Mouse (Mus musculus) heart, adult 2 months (tissue): Measurements from ENCODE around the gene Cacna1c.

Experiments
- CTCF ChIP-seq: fragments of 200-600 bp; IDR thresholded peaks from 2 replicates; pipeline ENCODE4 v1.8.1; 2022; ENCODE audit warnings: antibody characterized with exemption, mild to moderate bottlenecking, moderate library complexity
- POLR2A ChIP-seq: fragments of 200-500 bp; IDR thresholded peaks from 2 replicates; pipeline ENCODE4 v1.6.1; 2011; ENCODE audit warnings: mild to moderate bottlenecking, low read depth, low read length, control low read depth; ENCODE audit not compliant: insufficient read depth

DNA sequence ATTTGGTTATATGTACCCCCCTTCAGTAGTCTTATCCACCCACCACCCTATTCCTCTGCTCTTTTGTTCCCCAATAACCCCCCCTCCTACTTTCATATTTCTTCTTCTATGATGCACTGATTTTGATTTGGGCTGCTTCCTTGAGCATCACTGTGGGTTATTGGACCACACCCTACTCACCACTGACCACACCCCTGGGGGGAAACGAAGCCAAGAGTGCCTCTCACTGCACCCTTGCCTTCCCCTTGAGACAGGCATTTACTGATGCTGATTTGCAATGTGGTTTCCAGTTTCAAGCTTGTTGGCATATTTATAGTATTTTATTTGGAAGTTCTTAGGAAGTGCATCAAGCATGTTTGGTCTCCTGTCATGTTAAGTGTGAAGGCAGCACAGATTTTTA is 337.8 kb downstream of the Cacna1c start:
- TF ChIP-seq POLR2A = no peak
- TF ChIP-seq CTCF = no peak
